Mouse (Mus musculus): ENCODE data around the gene Taar9.
"Not testable (repeated sequence)": the region's sequence is repeated elsewhere in the genome, so short reads cannot be mapped to it uniquely, and the experiment has no call there.

The Taar9 gene

GRCm38 (mm10) chr10:24076200-24076599, 33.1 kb downstream of the Taar9 start, which contains the start of gene Taar8a:
Taar8a (plus strand) TSS chr10:24076500.
- not testable (repeated sequence) for DNase-seq

GRCm38 (mm10) chr10:24074751-24075150, 34.6 kb downstream of the Taar9 start:
- not testable (repeated sequence) for DNase-seq

- no peak for DNase-seq
These were observed 50.3 kb downstream of the Taar9 start for GRCm38 (mm10) chr10:24058986-24059385.

Data from lung, postnatal 36 days (tissue).